ENCODE assay signal across 35 mouse cellular contexts in the genomic region with DNA sequence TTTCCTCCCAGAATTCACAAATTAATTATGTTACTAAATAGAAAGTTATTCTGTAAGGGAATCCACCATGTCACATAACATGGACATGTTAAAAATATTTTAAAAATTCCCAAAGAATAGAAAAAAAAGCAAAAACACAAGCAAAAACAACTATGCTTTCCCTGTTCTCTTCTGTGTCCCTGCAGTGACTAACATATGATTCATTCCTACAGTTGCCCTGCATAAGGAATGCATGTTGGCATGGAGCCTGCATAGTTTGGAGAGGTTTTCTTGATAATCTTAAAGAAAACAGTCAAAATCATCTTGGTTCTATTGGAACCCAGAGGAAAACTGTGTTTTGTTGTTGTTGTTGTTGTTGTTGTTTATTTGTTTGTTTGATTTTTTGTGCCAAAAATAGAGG. TPM values are rescaled to one million over a fixed set of nuclear protein-coding genes. Genes with fewer than 3 reads are reported as not detected.
DNase-seq lines count a peak whose midpoint lies in the region; ATAC-seq and TF ChIP-seq lines count a peak whose summit lies in the region.
"Had no signal": no experiment of that assay in that cellular context is flagged by ENCODE, and none has a peak within 500 bp of the region (broad histone marks: within the 10 kb centered on the region; RNA-seq: fewer than 3 reads in every experiment).

No protein-coding gene starts in this region.

- H3K27me3 ChIP-seq in forebrain, postnatal 0 days (ENCODE audit: insufficient read depth, low read length), result no peaks in the 10 kb centered on the region
- H3K27me3 ChIP-seq in midbrain, postnatal 0 days (ENCODE audit: insufficient read depth, low read length), result no peaks in the 10 kb centered on the region
- H3K27me3 ChIP-seq: CH12.LX; forebrain, embryonic 13.5 days; hindbrain, embryonic 12.5 days; hindbrain, embryonic 15.5 days; intestine, embryonic 15.5 days had no signal

- peak; percentile 62; the same call in 1 of the 2 replicates for ATAC-seq in frontal cortex, adult (ENCODE audit: low TSS enrichment)
- ATAC-seq in forebrain, postnatal 0 days, result no peak
- no peak for ATAC-seq in midbrain, postnatal 0 days (ENCODE audit: low FRiP score)
- ATAC-seq: forebrain, embryonic 13.5 days; forebrain, embryonic 16.5 days; intestine, embryonic 15.5 days had no signal

- no peaks in the 10 kb centered on the region for H3K9me3 ChIP-seq in forebrain, postnatal 0 days (ENCODE audit: low read length)
- no peaks in the 10 kb centered on the region for H3K9me3 ChIP-seq in midbrain, postnatal 0 days (ENCODE audit: low read length)
- H3K9me3 ChIP-seq: forebrain, embryonic 10.5 days; forebrain, embryonic 13.5 days; hindbrain, embryonic 12.5 days; hindbrain, embryonic 15.5 days; intestine, embryonic 15.5 days had no signal

- no peak overlapping the region for H3K9ac ChIP-seq in forebrain, postnatal 0 days
- no peak overlapping the region for H3K9ac ChIP-seq in midbrain, postnatal 0 days (replicated peaks; ENCODE audit: low read length, poor library complexity, severe bottlenecking)
- H3K9ac ChIP-seq: forebrain, embryonic 13.5 days; hindbrain, embryonic 12.5 days; hindbrain, embryonic 15.5 days; intestine, embryonic 15.5 days had no signal

- no peak overlapping the region for H3K4me2 ChIP-seq in forebrain, postnatal 0 days (ENCODE audit: low read depth)
- H3K4me2 ChIP-seq in midbrain, postnatal 0 days (ENCODE audit: low read depth, low read length, poor library complexity, severe bottlenecking), result no peak overlapping the region
- H3K4me2 ChIP-seq: forebrain, embryonic 13.5 days; heart, embryonic 11.5 days; hindbrain, embryonic 12.5 days; hindbrain, embryonic 15.5 days; intestine, embryonic 15.5 days had no signal

- H3K27ac ChIP-seq in forebrain, postnatal 0 days (ENCODE audit: low read depth, low read length), result no peak overlapping the region
- no peak overlapping the region for H3K27ac ChIP-seq in midbrain, postnatal 0 days (ENCODE audit: low read depth, low read length)
- H3K27ac ChIP-seq: forebrain, embryonic 10.5 days; forebrain, embryonic 13.5 days; hindbrain, embryonic 12.5 days; hindbrain, embryonic 15.5 days; intestine, embryonic 15.5 days had no signal

- H3K36me3 ChIP-seq in forebrain, postnatal 0 days (ENCODE audit: insufficient read depth), result no peaks in the 10 kb centered on the region
- H3K36me3 ChIP-seq in midbrain, postnatal 0 days (ENCODE audit: insufficient read depth, low read length), result no peaks in the 10 kb centered on the region
- H3K36me3 ChIP-seq: forebrain, embryonic 10.5 days; G1E; hindbrain, embryonic 12.5 days; hindbrain, embryonic 15.5 days; intestine, embryonic 15.5 days had no signal

- no peak for DNase-seq in frontal cortex, postnatal 14 days (ENCODE audit: low spot score in 2 of 2)
- peak; percentile 35 for DNase-seq in 3134 (ENCODE audit: extremely low read depth, insufficient read length, low spot score)
- DNase-seq in Muller cell, postnatal 12 days (ENCODE audit: inconsistent ontology term), result peak; percentile 63
- DNase-seq in brain, adult 2 months (ENCODE audit: low read depth, low spot score), result peak; percentile 39
- DNase-seq in forebrain, postnatal 0 days, result no peak
- no peak for DNase-seq in midbrain, postnatal 0 days (ENCODE audit: low spot score)
- DNase-seq in spleen, postnatal 36 days (ENCODE audit: low spot score in 2 of 2), result no peak
- DNase-seq: adrenal gland, postnatal 10 days; adrenal gland, postnatal 36 days; cerebellum, adult 11-12 months; cerebellum, adult 8-10 months; cerebellum, postnatal 10 days; cerebellum, postnatal 36 days; gastrocnemius, postnatal 10 days; gastrocnemius, postnatal 36 days; kidney, adult 11 months had no signal

- no peak overlapping the region for H3K4me3 ChIP-seq in forebrain, postnatal 0 days (ENCODE audit: low read depth, low read length)
- H3K4me3 ChIP-seq in midbrain, postnatal 0 days (ENCODE audit: low read depth, low read length), result no peak overlapping the region
- H3K4me3 ChIP-seq: forebrain, embryonic 10.5 days; forebrain, embryonic 13.5 days; hindbrain, embryonic 12.5 days; hindbrain, embryonic 15.5 days; intestine, embryonic 15.5 days had no signal

- no peaks in the 10 kb centered on the region for H3K4me1 ChIP-seq in forebrain, postnatal 0 days (ENCODE audit: insufficient read depth)
- H3K4me1 ChIP-seq in midbrain, postnatal 0 days (ENCODE audit: insufficient read depth, low read length), result no peaks in the 10 kb centered on the region
- H3K4me1 ChIP-seq: forebrain, embryonic 10.5 days; forebrain, embryonic 13.5 days; hindbrain, embryonic 12.5 days; hindbrain, embryonic 15.5 days; intestine, embryonic 15.5 days had no signal

- TF ChIP-seq CTCF in forebrain, postnatal 0 days (IDR thresholded peaks at IDR 0.05; ENCODE audit: low read depth), result no peak
- TF ChIP-seq CTCF in midbrain, postnatal 0 days (IDR thresholded peaks at IDR 0.05), result no peak

RNA-seq across cellular contexts. Expression of a gene that starts 50.1 kb away (rescaled TPM):
- not detected in 2 replicates for total RNA-seq in forebrain, postnatal 0 days (2014; rRNA removed)
- 0.07 TPM in 1 of 2 replicates, not detected in the other for polyA plus RNA-seq in forebrain, postnatal 0 days (2015; fragmentation: Nextera tagmentation; extraction: Ambion mirVana)
- total RNA-seq in midbrain, postnatal 0 days (2014; rRNA removed), result not detected in 2 replicates
- polyA plus RNA-seq in midbrain, postnatal 0 days (2015; fragmentation: Nextera tagmentation; extraction: Ambion mirVana), result not detected in 2 replicates
- total RNA-seq: adrenal gland, adult 18-20 months; adrenal gland, postnatal 10 days; adrenal gland, postnatal 36 days; gastrocnemius, adult 18-20 months; granulocyte monocyte progenitor cell, adult 5-6 weeks; heart, adult 8-10 months; heart, postnatal 25 days; hematopoietic stem cell, adult 5-6 weeks had no signal
- polyA plus RNA-seq: cortical plate, adult 2 months; embryonic facial prominence, embryonic 11.5 days; forebrain, embryonic 10.5 days; forebrain, embryonic 13.5 days; forebrain, embryonic 16.5 days; G1E; heart, embryonic 11.5 days; heart, postnatal 0 days; hindbrain, embryonic 12.5 days had no signal

Comparison
In these comparisons a context has a peak if more than half of its experiments do, and no peak if none do; other contexts are left out.
1. DNase-seq: peak in 3134 (single experiment), Muller cell, postnatal 12 days (single experiment) and brain, adult 2 months (single experiment); none in frontal cortex, postnatal 14 days (0 of 2), forebrain, postnatal 0 days (single experiment), midbrain, postnatal 0 days (single experiment) and spleen, postnatal 36 days (0 of 2).